Mouse (Mus musculus) midbrain, postnatal 0 days (tissue): Measurements from ENCODE around the gene Pdcd6. TPM values are rescaled to one million over a fixed set of nuclear protein-coding genes. Genes with fewer than 3 reads are reported as not detected.

Experiments used
- ATAC-seq: fragments of 200-750 bp; cut with Nextera tagmentation; 2 replicates; pipeline ENCODE4 v1.8.0; 2017; ENCODE audit warnings: moderate number of reproducible peaks, mild to moderate bottlenecking, moderate TSS enrichment, moderate library complexity; ENCODE audit not compliant: low FRiP score
- DNase-seq: peaks from one replicate; pipeline ENCODE4 v3.0.0-alpha.2; 2015; ENCODE audit warnings: low spot score
- H3K27ac ChIP-seq: fragments of 300-500 bp; sonication (generic); 2 replicates; pipeline ENCODE4 v1.5.1; 2014; ENCODE audit warnings: low read depth, mild to moderate bottlenecking, low read length, mixed read lengths
- H3K27me3 ChIP-seq: fragments of 300-500 bp; sonication (generic); 2 replicates; pipeline ENCODE4 v1.6.1; 2014; ENCODE audit warnings: low read length, control low read depth, mixed read lengths; ENCODE audit not compliant: insufficient read depth
- H3K36me3 ChIP-seq: fragments of 300-500 bp; sonication (generic); 2 replicates; pipeline ENCODE4 v1.6.1; 2014; ENCODE audit warnings: low read length, control low read depth, mixed read lengths; ENCODE audit not compliant: insufficient read depth
- H3K4me1 ChIP-seq: fragments of 300-500 bp; sonication (generic); 2 replicates; pipeline ENCODE4 v1.6.1; 2014; ENCODE audit warnings: mild to moderate bottlenecking, control low read depth, antibody characterized with exemption, low read length, mixed read lengths; ENCODE audit not compliant: insufficient read depth
- H3K4me2 ChIP-seq: fragments of 300-500 bp; sonication (generic); 2 replicates; pipeline ENCODE4 v1.6.1; 2014; ENCODE audit warnings: low read depth, mild to moderate bottlenecking, low read length, mixed read lengths; ENCODE audit not compliant: poor library complexity, severe bottlenecking
- H3K4me3 ChIP-seq: fragments of 300-500 bp; sonication (generic); 2 replicates; pipeline ENCODE4 v1.5.1; 2014; ENCODE audit warnings: low read depth, mild to moderate bottlenecking, low read length, moderate library complexity
- H3K9ac ChIP-seq: fragments of 300-500 bp; sonication (generic); replicated peaks from 2 replicates; pipeline ENCODE4 v1.6.1; 2014; ENCODE audit warnings: mild to moderate bottlenecking, low read length, moderate library complexity, mixed read lengths; ENCODE audit not compliant: poor library complexity, severe bottlenecking
- H3K9me3 ChIP-seq: fragments of 300-500 bp; sonication (generic); 2 replicates; pipeline ENCODE4 v1.6.1; 2016; ENCODE audit warnings: low read length, control low read depth
- CTCF ChIP-seq: IDR thresholded peaks from 2 replicates; pipeline ENCODE4 v1.5.1; 2016; ENCODE audit warnings: antibody characterized with exemption, mild to moderate bottlenecking
- WGBS: fragments of 180-500 bp; shearing (Covaris S2); extraction: QIAGEN DNeasy Blood & Tissue Kit; methylation state at CpG from one replicate; pipeline ENCODE4 v1.1.7; 2014; 5-methylcytosine and 5-hydroxymethylcytosine counted together
- polyA plus RNA-seq: library from polyadenylated mRNA; unstranded; fragments of >200 nt; fragmentation: Nextera tagmentation; extraction: Ambion mirVana; gene quantifications from 2 replicates; pipeline ENCODE4 v1.2.1, GENCODE M21; 2015
- total RNA-seq: library from RNA; depleted of rRNA; stranded (reverse); fragments of >200 nt; gene quantifications from 2 replicates; pipeline ENCODE4 v1.2.3, GENCODE M21; 2014; rRNA removed

Gene Pdcd6
- total and polyA plus RNA-seq, 2 experiments from 2014 or later: 107 to 117 TPM

GRCm38 (mm10) chr13:74292167-74292566 is 25.2 kb downstream of the Pdcd6 start, which contains the start of gene Ahrr:
Ahrr (minus strand) TSS chr13:74292331.
- no peak within 1 kb of the TSS for H3K27ac ChIP-seq
- no peaks in the 10 kb centered on the region for H3K4me1 ChIP-seq
- H3K36me3 ChIP-seq: no peaks in the 10 kb centered on the region
- H3K27me3 ChIP-seq: peaks cover 14% of the 10 kb centered on the region; the same call in 1 of the 2 replicates
- peak within 1 kb of the TSS; percentile 63 for H3K4me2 ChIP-seq
- 4% methylated on average over 27 of the region's 27 CpGs for WGBS
- peak within 1 kb of the TSS; percentile 27; the same call in 1 of the 2 replicates for H3K4me3 ChIP-seq
- DNase-seq: no peak
- ATAC-seq: no peak
- TF ChIP-seq CTCF: peak; percentile 49
- H3K9ac ChIP-seq: 0 out of 2 replicates have a peak within 1 kb of the TSS, but pooled peaks have one; percentile 13
- H3K9me3 ChIP-seq: no peaks in the 10 kb centered on the region

GRCm38 (mm10) chr13:74289646-74290045 is 27.7 kb downstream of the Pdcd6 start:
- H3K36me3 ChIP-seq: no peaks in the 10 kb centered on the region
- no peaks in the 10 kb centered on the region for H3K9me3 ChIP-seq
- 88% methylated on average over 5 of the region's 5 CpGs for WGBS
- no peaks in the 10 kb centered on the region for H3K4me1 ChIP-seq
- H3K27me3 ChIP-seq: peaks cover 14% of the 10 kb centered on the region; the same call in 1 of the 2 replicates
- no peak overlapping the region for H3K9ac ChIP-seq
- no peak overlapping the region for H3K4me2 ChIP-seq
- no peak overlapping the region for H3K27ac ChIP-seq
- H3K4me3 ChIP-seq: no peak overlapping the region
- ATAC-seq (no peak), DNase-seq (no peak)
- no peak for TF ChIP-seq CTCF

GRCm38 (mm10) chr13:74282299-74282698 is 35.1 kb downstream of the Pdcd6 start:
- Histone ChIP-seq H3K9ac (no peak overlapping the region), H3K27me3 (no peaks in the 10 kb centered on the region), H3K9me3 (no peaks in the 10 kb centered on the region), H3K27ac (no peak overlapping the region), H3K4me2 (no peak overlapping the region), H3K4me1 (no peaks in the 10 kb centered on the region), H3K4me3 (no peak overlapping the region), H3K36me3 (no peaks in the 10 kb centered on the region)
- DNase-seq: no peak
- no peak for TF ChIP-seq CTCF
- 88% methylated on average over 1 of the region's 2 CpGs for WGBS
- no peak for ATAC-seq

GRCm38 (mm10) chr13:74275726-74276125 is 41.7 kb downstream of the Pdcd6 start:
- H3K9me3 ChIP-seq: no peaks in the 10 kb centered on the region
- H3K4me1 ChIP-seq: no peaks in the 10 kb centered on the region
- no peak overlapping the region for H3K4me3 ChIP-seq
- WGBS: 86% methylated on average over 4 of the region's 4 CpGs
- TF ChIP-seq CTCF: no peak
- H3K27me3 ChIP-seq: no peaks in the 10 kb centered on the region
- H3K4me2 ChIP-seq: no peak overlapping the region
- H3K9ac ChIP-seq: no peak overlapping the region
- no peaks in the 10 kb centered on the region for H3K36me3 ChIP-seq
- no peak for ATAC-seq
- no peak overlapping the region for H3K27ac ChIP-seq
- DNase-seq: no peak

GRCm38 (mm10) chr13:74260231-74260992 is 57.0 kb downstream of the Pdcd6 start:
- Histone ChIP-seq H3K27ac (no peak overlapping the region), H3K4me3 (peak overlapping the region; percentile 54), H3K9ac (peak overlapping the region; percentile 61), H3K27me3 (no peaks in the 10 kb centered on the region), H3K4me2 (peak overlapping the region; percentile 92), H3K36me3 (no peaks in the 10 kb centered on the region), H3K4me1 (no peaks in the 10 kb centered on the region; the same call in 1 of the 2 replicates), H3K9me3 (no peaks in the 10 kb centered on the region)
- DNase-seq (peak; percentile 64), ATAC-seq (peak; percentile 85)
- peak; percentile 70 for TF ChIP-seq CTCF
- WGBS: 4% methylated on average over 10 of the region's 10 CpGs

- no peak overlapping the region for H3K27ac ChIP-seq
- WGBS: 4% methylated on average over 35 of the region's 35 CpGs
- H3K4me1 ChIP-seq: no peaks in the 10 kb centered on the region; the same call in 1 of the 2 replicates
- ATAC-seq (peak; percentile 84), DNase-seq (peak; percentile 34)
- H3K9me3 ChIP-seq: no peaks in the 10 kb centered on the region
- TF ChIP-seq CTCF: no peak
- H3K9ac ChIP-seq: peak overlapping the region; percentile 61
- H3K36me3 ChIP-seq: no peaks in the 10 kb centered on the region
- peak overlapping the region; percentile 92 for H3K4me2 ChIP-seq
- no peaks in the 10 kb centered on the region for H3K27me3 ChIP-seq
- H3K4me3 ChIP-seq: peak overlapping the region; percentile 54
Measured at GRCm38 (mm10) chr13:74259460-74260230, 57.7 kb downstream of the Pdcd6 start.

Other genes starting within 250 kb of the Pdcd6 start
- gene Slc9a3, start 196.1 kb downstream of the Pdcd6 start, total RNA-seq: 0.49 and 1.4 TPM in 2 replicates
- gene Slc9a3, start 196.1 kb downstream of the Pdcd6 start, polyA plus RNA-seq: 1.0 and 1.1 TPM in 2 replicates
- gene Exoc3, start 108.8 kb downstream of the Pdcd6 start, total RNA-seq: 62.5 and 112 TPM in 2 replicates
- gene Exoc3, start 108.8 kb downstream of the Pdcd6 start, polyA plus RNA-seq: 106 and 113 TPM in 2 replicates
- gene Ahrr, start 25.2 kb downstream of the Pdcd6 start, total RNA-seq: 0.88 and 0.99 TPM in 2 replicates
- gene Ahrr, start 25.2 kb downstream of the Pdcd6 start, polyA plus RNA-seq: 0.45 and 0.68 TPM in 2 replicates
- 98.7 and 103 TPM in 2 replicates for gene Sdha, start 32.7 kb upstream of the Pdcd6 start, total RNA-seq
- 200 and 211 TPM in 2 replicates for gene Sdha, start 32.7 kb upstream of the Pdcd6 start, polyA plus RNA-seq
- 20.6 and 20.9 TPM in 2 replicates for gene Ccdc127, start 32.7 kb upstream of the Pdcd6 start, total RNA-seq
- gene Ccdc127, start 32.7 kb upstream of the Pdcd6 start, polyA plus RNA-seq: 36.6 and 39.0 TPM in 2 replicates
- gene Lrrc14b, start 46.4 kb upstream of the Pdcd6 start, total RNA-seq: not detected in 2 replicates
- gene Lrrc14b, start 46.4 kb upstream of the Pdcd6 start, polyA plus RNA-seq: not detected in 2 replicates
- 9.0 and 10.0 TPM in 2 replicates for gene Zfp72, start 73.3 kb upstream of the Pdcd6 start, total RNA-seq
- gene Zfp72, start 73.3 kb upstream of the Pdcd6 start, polyA plus RNA-seq: 4.8 and 6.1 TPM in 2 replicates
- gene Ftl1-ps1, start 82.1 kb upstream of the Pdcd6 start, total RNA-seq: 59.9 and 70.5 TPM in 2 replicates
- gene Ftl1-ps1, start 82.1 kb upstream of the Pdcd6 start, polyA plus RNA-seq: 83.3 and 87.3 TPM in 2 replicates
- gene Zfp825, start 176.4 kb upstream of the Pdcd6 start, total RNA-seq: 4.1 and 7.4 TPM in 2 replicates
- gene Zfp825, start 176.4 kb upstream of the Pdcd6 start, polyA plus RNA-seq: 9.9 and 11.4 TPM in 2 replicates